Mouse (Mus musculus): ENCODE results near the gene Ctdnep1. TPM values are rescaled to one million over a fixed set of nuclear protein-coding genes. Genes with fewer than 3 reads are reported as not detected.

The Ctdnep1 gene
- polyA plus RNA-seq, 1 experiment, result 121 TPM

DNA sequence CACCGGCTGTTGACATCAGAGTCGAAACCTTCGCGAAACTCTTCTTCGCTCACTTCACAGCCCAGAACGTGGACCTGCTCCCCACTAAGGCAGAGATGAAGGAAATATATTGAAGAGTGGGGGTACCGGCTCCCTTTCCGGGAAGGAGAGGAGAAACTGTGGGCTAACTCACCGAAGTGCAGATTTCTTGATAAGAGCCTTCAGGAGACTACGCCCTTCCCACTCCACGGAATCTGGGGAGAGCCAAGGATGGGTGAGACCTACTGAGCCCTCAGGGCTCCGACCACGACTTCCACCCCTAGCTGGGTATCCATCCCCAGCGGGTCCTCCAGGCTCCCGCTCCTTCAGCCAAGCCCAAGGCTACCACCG is 1.1 kb upstream of the Ctdnep1 start:
- no peak for TF ChIP-seq CTCF (IDR thresholded peaks at IDR 0.05; ENCODE audit: extremely low read depth, insufficient read depth, low read length)
- no peak for TF ChIP-seq POLR2A (IDR thresholded peaks at IDR 0.05; ENCODE audit: extremely low read depth, insufficient read depth, low read length)

DNA sequence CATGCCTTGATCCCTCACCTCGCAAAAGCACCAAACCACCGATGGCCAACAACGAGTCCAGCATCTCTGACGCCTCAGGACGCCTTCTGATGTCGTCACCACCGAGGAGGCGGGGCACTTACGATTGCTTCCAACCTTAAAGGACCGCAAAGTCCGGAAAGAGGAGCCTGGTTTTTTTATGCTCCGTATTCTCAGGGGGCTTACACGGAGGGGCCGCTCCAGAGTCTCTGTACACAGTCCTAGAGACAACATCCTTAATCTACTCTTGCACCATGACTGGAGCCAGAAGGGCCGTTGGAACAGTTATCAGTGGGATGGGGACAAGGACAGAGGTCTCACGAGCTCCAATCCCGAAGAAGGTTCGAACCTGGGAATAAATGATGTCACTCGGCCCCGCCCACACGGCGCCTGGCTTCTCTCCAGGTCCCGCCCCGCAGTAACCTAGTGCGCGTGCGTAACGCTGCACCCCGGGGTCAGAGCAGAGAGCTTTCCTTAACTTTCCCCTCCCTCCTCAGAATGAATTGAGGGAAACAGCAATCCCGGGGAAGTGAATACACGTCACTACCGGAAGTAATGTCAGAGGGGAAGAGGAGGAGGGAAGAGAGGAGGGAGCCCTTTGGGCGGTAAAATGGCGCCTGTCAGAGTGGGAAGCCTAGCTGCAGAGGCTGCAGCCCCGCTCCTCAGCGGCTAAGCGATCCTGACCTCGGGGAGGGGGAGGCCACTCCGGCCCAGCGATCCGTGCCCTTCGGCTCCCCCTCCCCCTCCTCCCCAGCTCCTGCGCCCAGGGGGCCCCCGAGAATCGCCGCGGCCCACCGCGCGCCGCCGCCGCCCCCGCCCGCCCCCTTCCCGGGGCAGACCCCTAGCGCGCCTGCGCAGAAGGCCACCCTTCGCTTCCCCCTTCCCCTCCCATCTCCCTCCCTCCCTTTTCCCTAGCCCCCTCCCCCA is 488 bp upstream of the Ctdnep1 start:
- TF ChIP-seq CTCF (IDR thresholded peaks at IDR 0.05; ENCODE audit: extremely low read depth, insufficient read depth, low read length), result no peak
- peak; percentile 91 for TF ChIP-seq POLR2A (IDR thresholded peaks at IDR 0.05; ENCODE audit: extremely low read depth, insufficient read depth, low read length)
- Histone ChIP-seq H3K4me1 (ENCODE audit: control insufficient read depth, insufficient read depth, low read length) (peaks cover 7% of the 10 kb centered on the region; the same call in 1 of the 2 replicates), H3K27ac (ENCODE audit: insufficient read depth, low read length) (peak overlapping the region; percentile 82), H3K4me3 (ENCODE audit: insufficient read depth, low read length) (peak overlapping the region; percentile 56)

More for the DNA sequence above, 1.1 kb upstream of the Ctdnep1 start:
- Histone ChIP-seq H3K4me3 (ENCODE audit: insufficient read depth, low read length) (peak overlapping the region; percentile 56), H3K4me1 (ENCODE audit: control insufficient read depth, insufficient read depth, low read length) (peaks cover 7% of the 10 kb centered on the region; the same call in 1 of the 2 replicates), H3K27ac (ENCODE audit: insufficient read depth, low read length) (0 out of 2 replicates have a peak overlapping the region, but pooled peaks have one; percentile 11)

DNA sequence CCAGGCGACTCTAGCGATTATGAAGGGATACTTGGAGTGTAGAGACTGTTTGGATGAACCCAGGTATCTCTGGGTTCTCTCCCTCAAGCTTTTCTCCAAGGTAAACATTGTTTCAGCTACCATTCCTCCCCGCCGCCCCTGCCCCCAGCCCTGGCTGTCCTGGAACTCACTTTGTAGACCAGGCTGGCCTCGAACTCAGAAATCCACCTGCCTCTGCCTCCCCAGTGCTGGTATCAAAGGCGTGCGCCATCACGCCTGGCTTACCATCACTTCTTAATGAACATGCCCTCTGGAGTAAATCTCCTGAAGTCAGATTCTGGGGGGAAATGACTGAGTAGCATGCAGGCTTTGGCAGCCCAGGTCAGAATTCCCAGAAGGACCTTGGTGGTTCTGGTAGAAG is 1.3 kb downstream of the Ctdnep1 start, which contains the start of gene Elp5:
Gene Elp5, minus strand, starts transcription at position 293 of the 400 bp plus-strand sequence.
- H3K4me3 ChIP-seq (ENCODE audit: insufficient read depth, low read length), result peak within 1 kb of the TSS; percentile 56
- H3K4me1 ChIP-seq (ENCODE audit: control insufficient read depth, insufficient read depth, low read length), result peaks cover 7% of the 10 kb centered on the region; the same call in 1 of the 2 replicates
- H3K27ac ChIP-seq (ENCODE audit: insufficient read depth, low read length), result peak within 1 kb of the TSS; percentile 74
- TF ChIP-seq CTCF (IDR thresholded peaks at IDR 0.05; ENCODE audit: extremely low read depth, insufficient read depth, low read length) (no peak), POLR2A (IDR thresholded peaks at IDR 0.05; ENCODE audit: extremely low read depth, insufficient read depth, low read length) (no peak)

DNA sequence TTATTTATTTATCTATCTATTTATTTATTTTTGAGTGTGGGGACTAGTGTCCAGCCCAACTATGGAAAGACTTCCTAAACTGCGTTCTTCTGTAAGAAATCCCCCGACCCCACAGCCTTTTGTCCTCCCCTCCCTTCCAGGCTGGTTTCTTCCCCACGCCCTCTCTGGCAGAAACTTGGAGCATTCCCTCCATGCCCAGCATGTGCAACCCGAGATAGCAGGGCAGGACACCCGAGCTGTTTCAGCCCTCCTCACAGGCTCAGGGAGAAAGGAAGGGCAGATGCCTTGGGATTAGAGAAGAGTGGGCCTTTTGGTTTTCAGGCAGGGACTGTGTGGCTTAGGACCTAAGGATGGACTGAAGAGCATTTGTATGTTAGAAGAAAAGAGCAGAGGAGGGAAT is 1.9 kb downstream of the Ctdnep1 start:
- Histone ChIP-seq H3K4me1 (ENCODE audit: control insufficient read depth, insufficient read depth, low read length) (peaks cover 7% of the 10 kb centered on the region; the same call in 1 of the 2 replicates), H3K4me3 (ENCODE audit: insufficient read depth, low read length) (no peak overlapping the region; the same call in 1 of the 2 replicates), H3K27ac (ENCODE audit: insufficient read depth, low read length) (no peak overlapping the region)
- no peak for TF ChIP-seq CTCF (IDR thresholded peaks at IDR 0.05; ENCODE audit: extremely low read depth, insufficient read depth, low read length)
- TF ChIP-seq POLR2A (IDR thresholded peaks at IDR 0.05; ENCODE audit: extremely low read depth, insufficient read depth, low read length), result no peak

DNA sequence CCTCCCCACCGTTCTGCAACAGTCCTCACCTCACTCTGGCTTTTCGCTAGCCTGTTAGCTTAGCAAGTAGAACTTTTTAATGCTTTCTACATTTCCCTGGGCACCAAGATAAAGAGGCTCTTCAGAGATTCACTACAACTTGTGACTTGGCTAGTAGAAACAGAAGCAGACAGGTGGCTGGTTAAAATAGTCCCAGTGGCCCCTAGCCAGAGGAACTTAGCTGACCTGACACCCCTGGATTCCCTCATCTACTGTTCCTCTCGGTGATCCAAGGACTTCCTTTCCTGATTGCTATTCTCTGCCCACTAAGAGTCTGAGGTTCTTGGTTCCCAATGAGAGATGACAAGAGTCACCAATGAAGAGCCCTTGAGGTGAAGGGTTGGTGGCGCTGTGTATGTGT is 2.4 kb downstream of the Ctdnep1 start:
- Histone ChIP-seq H3K4me3 (ENCODE audit: insufficient read depth, low read length) (no peak overlapping the region), H3K4me1 (ENCODE audit: control insufficient read depth, insufficient read depth, low read length) (peaks cover 7% of the 10 kb centered on the region; the same call in 1 of the 2 replicates), H3K27ac (ENCODE audit: insufficient read depth, low read length) (no peak overlapping the region)
- TF ChIP-seq POLR2A (IDR thresholded peaks at IDR 0.05; ENCODE audit: extremely low read depth, insufficient read depth, low read length) (no peak), CTCF (IDR thresholded peaks at IDR 0.05; ENCODE audit: extremely low read depth, insufficient read depth, low read length) (no peak)

DNA sequence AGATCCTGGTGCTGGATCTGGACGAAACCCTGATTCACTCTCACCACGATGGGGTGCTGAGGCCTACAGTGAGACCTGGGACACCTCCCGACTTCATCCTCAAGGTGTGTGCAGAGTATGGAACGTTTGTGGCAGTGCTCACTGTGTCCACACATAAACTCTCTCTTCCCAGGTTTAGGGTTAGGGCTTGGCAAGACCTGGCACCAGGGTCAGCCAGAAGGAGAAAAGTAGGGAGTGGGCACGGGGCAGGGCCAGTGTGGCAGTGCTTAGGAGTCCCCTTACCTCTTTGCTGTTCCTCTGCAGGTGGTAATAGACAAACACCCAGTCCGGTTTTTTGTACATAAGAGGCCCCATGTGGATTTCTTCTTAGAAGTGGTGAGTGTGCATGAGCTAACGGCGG is 3.5 kb downstream of the Ctdnep1 start:
- H3K4me3 ChIP-seq (ENCODE audit: insufficient read depth, low read length), result no peak overlapping the region
- TF ChIP-seq POLR2A (IDR thresholded peaks at IDR 0.05; ENCODE audit: extremely low read depth, insufficient read depth, low read length) (no peak), CTCF (IDR thresholded peaks at IDR 0.05; ENCODE audit: extremely low read depth, insufficient read depth, low read length) (no peak)
- H3K4me1 ChIP-seq (ENCODE audit: control insufficient read depth, insufficient read depth, low read length), result peaks cover 7% of the 10 kb centered on the region; the same call in 1 of the 2 replicates
- H3K27ac ChIP-seq (ENCODE audit: insufficient read depth, low read length), result no peak overlapping the region

DNA sequence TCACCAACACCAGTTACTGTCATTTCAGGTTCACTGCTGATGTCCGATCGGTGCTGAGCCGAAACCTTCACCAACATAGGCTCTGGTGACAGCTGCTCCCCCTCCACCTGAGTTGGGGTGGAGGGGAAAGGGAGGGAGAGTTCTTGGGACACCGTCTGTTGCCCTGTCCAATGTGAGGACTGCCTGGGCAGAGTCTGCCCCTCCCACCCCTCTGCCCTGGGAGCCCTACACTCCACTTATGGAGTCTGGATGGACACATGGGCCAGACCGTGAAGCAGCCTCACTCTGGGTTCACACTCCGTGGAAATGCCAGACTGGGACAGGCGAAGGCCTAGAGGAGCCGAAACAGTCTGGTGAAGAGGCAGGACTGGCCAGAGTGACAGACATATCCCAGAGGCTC is 9.0 kb downstream of the Ctdnep1 start:
- H3K4me3 ChIP-seq (ENCODE audit: insufficient read depth, low read length), result no peak overlapping the region
- TF ChIP-seq CTCF (IDR thresholded peaks at IDR 0.05; ENCODE audit: extremely low read depth, insufficient read depth, low read length), result no peak
- TF ChIP-seq POLR2A (IDR thresholded peaks at IDR 0.05; ENCODE audit: extremely low read depth, insufficient read depth, low read length), result no peak
- H3K4me1 ChIP-seq (ENCODE audit: control insufficient read depth, insufficient read depth, low read length), result peaks cover 6% of the 10 kb centered on the region; the same call in 1 of the 2 replicates
- H3K27ac ChIP-seq (ENCODE audit: insufficient read depth, low read length), result no peak overlapping the region

DNA sequence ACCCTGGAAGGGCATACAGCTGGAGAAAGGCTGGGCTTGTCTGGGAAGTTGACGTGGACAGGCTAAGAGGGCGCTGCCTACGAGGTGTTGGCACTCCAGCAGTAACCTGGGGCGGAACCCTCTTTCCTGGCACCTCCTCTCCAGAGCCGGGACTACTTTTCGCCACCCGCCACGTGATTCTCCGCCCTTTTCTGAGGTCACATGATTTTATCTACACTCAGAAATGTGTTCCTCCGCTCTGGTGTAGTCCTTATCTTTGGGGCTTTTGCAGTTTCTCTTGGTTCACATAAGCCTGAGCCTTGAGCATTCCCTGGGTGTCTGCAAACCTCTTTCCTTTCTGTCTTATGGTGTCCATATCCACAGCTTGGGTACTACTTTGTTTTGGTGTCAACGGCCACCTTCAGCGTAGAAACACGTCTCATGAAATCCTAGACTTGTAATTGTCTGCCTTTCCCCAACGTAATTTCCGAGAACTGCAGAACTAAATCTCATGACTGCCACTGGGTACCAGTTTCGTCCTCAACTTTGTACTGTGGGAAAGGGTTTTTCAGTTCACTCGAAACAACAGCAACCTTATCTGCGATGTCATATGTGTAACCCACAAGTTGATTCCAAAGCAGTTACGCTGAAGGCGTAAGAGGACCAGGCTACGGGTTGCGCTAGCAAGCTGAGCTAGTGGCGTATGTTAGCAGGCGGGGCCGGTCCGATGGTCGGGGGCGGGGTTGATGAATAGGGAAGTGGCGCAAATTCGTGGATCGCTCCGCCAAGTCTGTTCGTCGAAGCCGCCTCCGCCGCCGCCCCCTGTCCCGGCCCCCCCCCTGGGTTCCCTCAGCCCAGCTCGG is 10.1 kb downstream of the Ctdnep1 start, which contains the start of gene Gabarap:
Gene Gabarap, plus strand, starts transcription at position 294 of the 842 bp plus-strand sequence.
- no peak for TF ChIP-seq CTCF (IDR thresholded peaks at IDR 0.05; ENCODE audit: extremely low read depth, insufficient read depth, low read length)
- peak; percentile 70; the same call in 1 of the 2 replicates for TF ChIP-seq POLR2A (IDR thresholded peaks at IDR 0.05; ENCODE audit: extremely low read depth, insufficient read depth, low read length)
- peak within 1 kb of the TSS; percentile 87 for H3K27ac ChIP-seq (ENCODE audit: insufficient read depth, low read length)
- peaks cover 6% of the 10 kb centered on the region; the same call in 1 of the 2 replicates for H3K4me1 ChIP-seq (ENCODE audit: control insufficient read depth, insufficient read depth, low read length)
- peak within 1 kb of the TSS; percentile 89 for H3K4me3 ChIP-seq (ENCODE audit: insufficient read depth, low read length)

DNA sequence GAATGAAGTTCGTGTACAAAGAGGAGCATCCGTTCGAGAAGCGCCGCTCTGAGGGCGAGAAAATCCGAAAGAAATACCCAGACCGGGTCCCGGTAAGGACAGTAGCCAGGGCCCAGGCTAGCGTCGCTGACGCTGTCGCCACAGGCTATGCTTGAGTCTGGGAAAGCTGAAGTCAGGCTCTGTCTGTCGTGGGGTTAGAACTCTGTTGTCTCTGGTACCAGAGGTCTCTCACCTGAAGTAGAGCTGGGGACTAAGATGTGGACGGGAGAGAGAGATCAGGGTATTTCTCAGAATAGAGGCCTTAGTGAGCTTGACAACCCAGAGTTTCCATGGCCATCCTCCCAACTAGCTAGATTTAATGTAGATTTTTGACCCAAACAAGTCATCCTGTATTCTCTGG is 10.8 kb downstream of the Ctdnep1 start:
- Histone ChIP-seq H3K27ac (ENCODE audit: insufficient read depth, low read length) (peak overlapping the region; percentile 87), H3K4me1 (ENCODE audit: control insufficient read depth, insufficient read depth, low read length) (peaks cover 6% of the 10 kb centered on the region; the same call in 1 of the 2 replicates), H3K4me3 (ENCODE audit: insufficient read depth, low read length) (peak overlapping the region; percentile 89)
- TF ChIP-seq POLR2A (IDR thresholded peaks at IDR 0.05; ENCODE audit: extremely low read depth, insufficient read depth, low read length) (no peak), CTCF (IDR thresholded peaks at IDR 0.05; ENCODE audit: extremely low read depth, insufficient read depth, low read length) (no peak)

Measured in cortical plate, adult 2 months (tissue).